Comparison of ENCODE assay signal across 10 mouse cellular contexts in genomic region chr17:28006208-28006607, GRCm38 (mm10).
DNase-seq lines count a peak whose midpoint lies in the region; ATAC-seq lines count a peak whose summit lies in the region.
"Had no signal": no experiment of that assay in that cellular context is flagged by ENCODE, and none has a peak within 500 bp of the region (broad histone marks: within the 10 kb centered on the region; RNA-seq: fewer than 3 reads in every experiment).

No protein-coding gene starts in this region.

- H3K9ac ChIP-seq in heart, embryonic 12.5 days: no peak overlapping the region
- no peak overlapping the region; the same call in 1 of the 2 replicates for H3K9ac ChIP-seq in midbrain, embryonic 12.5 days (replicated peaks)
- H3K9ac ChIP-seq in midbrain, embryonic 16.5 days (ENCODE audit: low read depth, low read length): no peak overlapping the region
- H3K9ac ChIP-seq in stomach, embryonic 15.5 days: no peak overlapping the region

- H3K27me3 ChIP-seq in heart, embryonic 12.5 days (replicated peaks): no peaks in the 10 kb centered on the region
- H3K27me3 ChIP-seq in midbrain, embryonic 12.5 days: 0 out of 2 replicates have a peak, but pooled peaks cover 5% of the 10 kb centered on the region
- no peaks in the 10 kb centered on the region for H3K27me3 ChIP-seq in midbrain, embryonic 16.5 days (ENCODE audit: control insufficient read depth, insufficient read depth, low read depth, low read length)
- no peaks in the 10 kb centered on the region for H3K27me3 ChIP-seq in limb, embryonic 10.5 days (ENCODE audit: low read depth, poor library complexity, severe bottlenecking)
- no peaks in the 10 kb centered on the region for H3K27me3 ChIP-seq in stomach, embryonic 15.5 days (replicated peaks)

- no peaks in the 10 kb centered on the region for H3K9me3 ChIP-seq in heart, embryonic 12.5 days (replicated peaks)
- H3K9me3 ChIP-seq in midbrain, embryonic 12.5 days: no peaks in the 10 kb centered on the region
- no peaks in the 10 kb centered on the region for H3K9me3 ChIP-seq in midbrain, embryonic 16.5 days (replicated peaks; ENCODE audit: control insufficient read depth, low read length, poor library complexity, severe bottlenecking)
- H3K9me3 ChIP-seq in limb, embryonic 10.5 days (replicated peaks): no peaks in the 10 kb centered on the region
- no peaks in the 10 kb centered on the region for H3K9me3 ChIP-seq in stomach, embryonic 15.5 days

- ATAC-seq in heart, embryonic 12.5 days (ENCODE audit: insufficient number of reproducible peaks, low FRiP score): no peak
- ATAC-seq in midbrain, embryonic 12.5 days (ENCODE audit: low FRiP score, low read depth): no peak
- no peak for ATAC-seq in midbrain, embryonic 16.5 days
- ATAC-seq in stomach, embryonic 15.5 days (ENCODE audit: insufficient read depth, low FRiP score, low read depth): no peak

- H3K27ac ChIP-seq in heart, embryonic 12.5 days (ENCODE audit: poor library complexity, severe bottlenecking): peak overlapping the region; percentile 85; the same call in 1 of the 2 replicates
- H3K27ac ChIP-seq in midbrain, embryonic 12.5 days (replicated peaks): peak overlapping the region; percentile 40; the same call in 1 of the 2 replicates
- H3K27ac ChIP-seq in midbrain, embryonic 16.5 days (ENCODE audit: low read length): no peak overlapping the region
- H3K27ac ChIP-seq in limb, embryonic 10.5 days: peak overlapping the region; percentile 87
- peak overlapping the region; percentile 86 for H3K27ac ChIP-seq in stomach, embryonic 15.5 days

- 79% methylated on average over 8 of the region's 8 CpGs for whole genome bisulfite sequencing in heart, embryonic 12.5 days
- WGBS in midbrain, embryonic 12.5 days: 88% methylated on average over 8 of the region's 8 CpGs
- WGBS in midbrain, embryonic 16.5 days: 95% methylated on average over 8 of the region's 8 CpGs
- WGBS in limb, embryonic 10.5 days: 59% methylated on average over 8 of the region's 8 CpGs
- 59% methylated on average over 8 of the region's 8 CpGs for WGBS in stomach, embryonic 15.5 days

- H3K36me3 ChIP-seq in heart, embryonic 12.5 days: peaks cover 9% of the 10 kb centered on the region; the same call in 1 of the 2 replicates
- H3K36me3 ChIP-seq in midbrain, embryonic 12.5 days: peaks cover 17% of the 10 kb centered on the region
- H3K36me3 ChIP-seq in midbrain, embryonic 16.5 days (ENCODE audit: control insufficient read depth, insufficient read depth, low read length): peaks cover 4% of the 10 kb centered on the region; the same call in 1 of the 2 replicates
- H3K36me3 ChIP-seq in limb, embryonic 10.5 days: peaks cover 50% of the 10 kb centered on the region
- H3K36me3 ChIP-seq in stomach, embryonic 15.5 days: no peaks in the 10 kb centered on the region

- no peak for DNase-seq in heart, adult 18-20 months
- DNase-seq in limb, embryonic 10.5 days (ENCODE audit: low spot score): no peak
- DNase-seq in right cerebral cortex, adult 2 months (ENCODE audit: low spot score in 2 of 2): no peak
- DNase-seq in layer of hippocampus, postnatal 10 days (ENCODE audit: low spot score in 2 of 2): no peak
- DNase-seq: adrenal gland, postnatal 36 days; retina, postnatal 1 day had no signal

- peaks cover 50% of the 10 kb centered on the region for H3K4me1 ChIP-seq in heart, embryonic 12.5 days (replicated peaks)
- H3K4me1 ChIP-seq in midbrain, embryonic 12.5 days: peaks cover 28% of the 10 kb centered on the region
- H3K4me1 ChIP-seq in midbrain, embryonic 16.5 days (ENCODE audit: control insufficient read depth, insufficient read depth, low read length): peaks cover 8% of the 10 kb centered on the region
- peaks cover 52% of the 10 kb centered on the region for H3K4me1 ChIP-seq in limb, embryonic 10.5 days
- H3K4me1 ChIP-seq in stomach, embryonic 15.5 days: peaks cover 50% of the 10 kb centered on the region

- no peak overlapping the region for H3K4me3 ChIP-seq in heart, embryonic 12.5 days
- no peak overlapping the region for H3K4me3 ChIP-seq in midbrain, embryonic 12.5 days
- H3K4me3 ChIP-seq in midbrain, embryonic 16.5 days (ENCODE audit: low read depth, low read length): no peak overlapping the region
- no peak overlapping the region for H3K4me3 ChIP-seq in limb, embryonic 10.5 days
- H3K4me3 ChIP-seq in stomach, embryonic 15.5 days (replicated peaks): no peak overlapping the region

- H3K4me2 ChIP-seq in heart, embryonic 12.5 days: no peak overlapping the region
- no peak overlapping the region for H3K4me2 ChIP-seq in midbrain, embryonic 12.5 days (replicated peaks)
- H3K4me2 ChIP-seq in midbrain, embryonic 16.5 days (ENCODE audit: low read length): no peak overlapping the region
- H3K4me2 ChIP-seq in stomach, embryonic 15.5 days: peak overlapping the region; percentile 49
